Mouse (Mus musculus) forelimb bud, embryonic 11.5 days (tissue): ENCODE measurements at regions not wholly inside any gene's neighbourhood (a gene's known extent, or its start where the extent isn't known, plus 50 kb on each side); places are given as distances from the start of the nearest gene placed in this dataset.
A peak's percentile ranks its signal among the peaks of the same experiment; 100 is the strongest.
"Not testable (repeated sequence)": the region's sequence is repeated elsewhere in the genome, so short reads cannot be mapped to it uniquely, and the experiment has no call there.

ENCODE experiments used
- DNase-seq: peaks from one replicate; pipeline ENCODE4 v3.0.0-alpha.2; 2012; ENCODE audit warnings: low read depth, low spot score

DNA sequence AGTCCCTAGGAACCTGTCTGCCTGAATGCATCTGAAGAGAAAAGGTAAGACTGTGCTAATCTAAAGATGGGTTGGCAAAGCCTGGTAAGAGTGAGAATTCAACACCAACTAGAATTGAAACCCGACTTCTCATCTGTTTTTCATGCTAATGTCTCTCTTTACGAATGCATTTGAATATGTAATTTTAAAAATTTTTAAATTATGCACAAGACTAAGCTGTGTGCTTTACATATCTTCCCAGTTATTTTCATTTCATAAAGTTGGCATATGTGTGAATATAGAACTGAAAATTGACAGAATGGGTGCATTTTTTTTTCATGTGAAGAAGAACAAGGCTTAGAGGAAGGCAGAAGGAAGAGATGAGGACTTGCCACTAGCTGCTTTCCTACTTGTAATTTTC lies 267.2 kb upstream of the Ube2e3 start:
- DNase-seq = no peak

DNA sequence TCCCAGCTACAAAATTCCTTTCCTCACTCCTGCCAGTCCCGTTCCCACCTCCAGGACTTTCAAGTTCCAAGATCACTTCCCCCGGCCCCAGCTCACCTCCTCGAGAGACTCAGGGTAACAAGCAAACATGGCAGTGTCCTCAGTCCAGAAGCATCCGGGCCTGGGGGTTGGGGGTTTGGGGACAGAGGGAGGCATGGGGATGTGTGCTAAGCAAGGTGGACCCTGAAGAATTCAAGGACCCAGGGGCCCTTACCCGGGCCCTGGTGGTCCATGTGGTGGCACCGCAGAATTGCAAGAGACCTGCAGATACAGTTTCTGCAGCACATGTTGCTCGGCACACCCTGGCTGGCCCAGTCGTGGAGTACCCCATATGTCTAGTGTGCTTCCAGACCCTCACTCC lies 269.9 kb upstream of the Ube2e3 start:
- no peak for DNase-seq

DNA sequence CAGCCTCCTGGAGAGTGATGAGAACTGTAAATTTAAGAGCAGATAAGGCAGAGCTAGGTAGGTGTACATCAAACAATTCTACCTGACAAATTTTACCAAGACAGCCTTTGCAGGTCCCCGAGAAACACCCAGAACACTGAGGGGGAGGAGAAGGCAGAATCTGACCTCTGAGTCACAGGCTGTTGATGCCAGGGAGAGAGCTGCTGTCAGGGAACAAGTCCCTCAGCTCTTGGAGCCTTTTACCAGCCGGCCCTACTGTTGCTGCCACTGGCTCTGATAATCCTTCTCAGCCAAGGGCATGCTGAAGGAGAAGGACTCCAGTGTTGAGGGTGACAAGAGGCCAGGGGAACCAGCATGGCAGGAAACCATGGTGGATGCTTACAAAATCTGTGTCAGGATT lies 271.7 kb upstream of the Ube2e3 start:
- no peak for DNase-seq

DNA sequence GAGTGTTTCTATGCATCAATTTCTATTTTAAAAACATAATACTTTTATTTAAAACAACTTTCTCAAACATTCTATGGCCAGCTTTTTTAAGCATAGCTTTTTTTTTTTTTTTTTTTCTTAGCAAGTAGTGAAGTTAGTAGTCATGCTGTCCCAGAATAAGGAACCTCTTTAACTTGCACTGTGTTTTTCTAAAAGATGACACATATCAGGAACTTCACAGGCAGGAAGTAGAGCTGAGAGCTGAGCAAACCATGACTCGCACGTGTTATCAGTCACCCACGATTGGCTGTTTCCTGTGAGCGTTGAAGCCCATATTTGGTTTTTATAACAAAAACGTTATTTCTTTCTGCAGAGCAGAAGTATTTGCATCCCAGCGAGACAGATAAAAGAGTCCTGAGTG lies 287.9 kb upstream of the Ube2e3 start:
- no peak for DNase-seq

DNA sequence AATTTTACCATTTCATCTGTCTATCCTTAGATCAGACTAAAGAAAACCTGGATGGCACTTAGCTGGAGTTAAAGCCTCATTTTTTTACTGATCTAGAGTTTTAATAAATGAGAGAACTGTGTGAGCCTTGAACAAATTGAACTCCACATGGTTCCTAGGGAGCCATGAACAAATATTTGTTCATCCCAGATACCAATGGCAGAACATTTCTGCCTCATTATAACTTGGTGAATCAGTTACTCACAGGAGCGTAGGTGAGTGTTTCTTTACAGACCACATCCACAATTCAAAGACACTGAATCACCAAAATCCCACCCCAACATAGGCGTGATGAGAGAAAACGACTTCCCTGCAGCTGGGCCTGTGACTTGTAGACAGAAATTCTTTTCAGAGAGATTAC lies 295.4 kb upstream of the Ube2e3 start:
- no peak for DNase-seq

DNA sequence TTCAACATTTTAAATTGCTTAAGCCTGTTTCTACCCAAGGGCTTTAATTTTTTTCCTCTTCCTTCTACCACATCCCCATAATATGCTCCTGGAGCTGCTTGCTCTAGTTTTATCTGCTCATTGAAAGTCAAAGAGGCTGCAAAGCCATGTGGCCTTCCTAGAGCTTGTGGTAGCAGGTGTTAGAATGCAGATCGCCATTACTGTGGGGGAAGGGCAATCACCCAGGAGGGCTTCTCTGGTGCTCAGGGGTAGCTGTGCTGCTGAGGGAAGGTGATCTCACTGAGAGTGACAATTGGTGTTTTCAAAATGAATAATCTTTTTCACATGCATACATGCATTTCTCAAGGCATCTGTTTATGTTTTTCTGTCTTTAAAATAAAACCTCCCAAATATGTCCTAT lies 309.8 kb upstream of the Ube2e3 start:
- no peak for DNase-seq

- DNase-seq = no peak
These were observed 316.8 kb upstream of the Ube2e3 start for GRCm38 (mm10) chr2:78551085-78551484.

- no peak for DNase-seq
These were observed 319.0 kb upstream of the Ube2e3 start for GRCm38 (mm10) chr2:78548683-78549467.

- DNase-seq = no peak
These were observed 320.6 kb upstream of the Ube2e3 start for GRCm38 (mm10) chr2:78547286-78547685.

DNA sequence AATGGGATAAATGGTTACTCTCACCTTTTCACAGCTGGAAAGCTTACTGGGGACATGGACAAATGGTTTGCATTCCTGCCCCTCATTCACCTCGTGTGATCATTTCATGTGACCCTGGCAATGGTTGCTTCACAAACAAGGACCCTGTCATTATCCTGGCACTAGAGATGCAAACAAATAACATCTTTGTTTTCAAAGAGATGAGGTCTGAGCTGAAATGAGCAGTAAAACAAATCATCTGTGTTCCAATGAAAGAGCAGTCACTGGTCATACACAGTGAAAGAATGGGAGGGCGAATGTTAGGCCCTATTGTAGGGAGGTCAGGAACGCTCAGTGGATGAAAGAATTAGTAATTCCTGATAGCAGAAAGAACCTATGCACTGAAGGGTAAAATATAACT lies 327.5 kb upstream of the Ube2e3 start:
- DNase-seq = no peak

DNA sequence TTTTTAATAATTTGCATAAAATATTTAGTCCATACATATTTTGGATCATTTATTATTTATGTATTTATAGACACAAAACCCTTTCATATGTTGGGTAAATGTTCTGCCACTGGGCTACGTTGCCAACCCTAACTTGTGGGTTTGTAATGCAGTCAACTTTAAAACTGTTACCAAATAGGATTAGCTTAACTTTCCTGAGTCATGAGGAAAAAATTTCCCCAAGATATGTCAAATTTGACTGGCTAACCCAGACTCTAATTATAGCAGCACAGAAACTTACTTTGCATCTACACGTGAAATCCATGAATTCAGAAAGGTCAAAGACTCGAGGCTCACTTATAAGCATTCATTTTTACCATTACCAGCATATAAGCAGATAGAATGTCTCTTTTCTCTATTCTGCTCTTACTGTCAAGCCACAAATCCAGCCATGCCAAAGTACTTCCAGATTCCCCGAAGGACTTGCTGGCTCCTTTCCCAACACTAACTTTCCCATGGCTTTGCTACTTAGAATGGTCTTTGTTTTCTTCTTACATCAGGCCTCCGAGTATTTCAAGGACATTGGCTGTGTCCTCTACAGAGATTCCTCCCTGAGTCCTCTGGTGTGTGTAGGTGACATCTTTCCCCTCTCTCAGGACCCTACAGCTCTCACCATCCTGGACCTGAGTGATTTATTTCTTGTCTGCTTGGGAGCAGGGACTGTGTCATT lies 328.2 kb upstream of the Ube2e3 start:
- no peak for DNase-seq

DNA sequence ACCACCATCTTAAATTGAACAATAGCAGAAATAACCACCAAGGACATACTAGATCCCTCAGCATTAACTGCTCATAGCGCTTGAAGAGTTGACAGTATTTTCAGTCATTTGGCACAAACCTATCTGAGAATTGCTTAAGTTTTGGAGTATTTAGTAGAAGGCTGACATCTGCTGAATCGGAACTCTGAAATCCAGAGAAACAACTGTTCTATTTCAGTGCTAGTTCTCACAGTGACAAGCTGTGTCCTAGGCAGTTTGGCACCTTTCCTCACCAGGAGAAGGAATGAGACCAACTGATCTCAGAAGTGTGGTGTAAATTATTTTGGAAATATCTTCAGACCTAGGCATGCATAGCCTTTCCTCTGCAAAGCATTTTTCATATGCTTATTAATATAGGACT lies 330.4 kb upstream of the Ube2e3 start:
- DNase-seq = no peak

- DNase-seq = not testable (repeated sequence)
These were observed 334.0 kb upstream of the Ube2e3 start for GRCm38 (mm10) chr2:78533881-78534280.

DNA sequence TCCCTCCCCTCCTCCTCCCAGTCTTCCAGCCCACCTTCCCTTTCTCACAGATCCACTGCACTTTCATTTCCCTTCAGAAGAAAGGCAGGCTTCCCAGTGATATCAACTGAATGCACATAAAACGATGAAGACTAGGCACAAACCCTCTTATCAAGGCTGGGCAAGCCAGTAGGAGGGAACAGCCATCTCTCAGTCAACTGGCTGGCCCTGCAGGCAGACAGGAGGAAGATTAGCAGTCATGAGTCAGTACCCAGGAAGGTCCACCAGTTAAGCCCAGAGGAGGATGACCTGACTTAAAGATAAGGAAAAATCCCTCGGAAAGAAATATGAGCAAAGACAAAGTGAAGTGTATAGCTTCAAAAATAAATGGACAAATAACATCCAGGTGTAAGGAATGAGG lies 337.4 kb upstream of the Ube2e3 start:
- DNase-seq = no peak

DNA sequence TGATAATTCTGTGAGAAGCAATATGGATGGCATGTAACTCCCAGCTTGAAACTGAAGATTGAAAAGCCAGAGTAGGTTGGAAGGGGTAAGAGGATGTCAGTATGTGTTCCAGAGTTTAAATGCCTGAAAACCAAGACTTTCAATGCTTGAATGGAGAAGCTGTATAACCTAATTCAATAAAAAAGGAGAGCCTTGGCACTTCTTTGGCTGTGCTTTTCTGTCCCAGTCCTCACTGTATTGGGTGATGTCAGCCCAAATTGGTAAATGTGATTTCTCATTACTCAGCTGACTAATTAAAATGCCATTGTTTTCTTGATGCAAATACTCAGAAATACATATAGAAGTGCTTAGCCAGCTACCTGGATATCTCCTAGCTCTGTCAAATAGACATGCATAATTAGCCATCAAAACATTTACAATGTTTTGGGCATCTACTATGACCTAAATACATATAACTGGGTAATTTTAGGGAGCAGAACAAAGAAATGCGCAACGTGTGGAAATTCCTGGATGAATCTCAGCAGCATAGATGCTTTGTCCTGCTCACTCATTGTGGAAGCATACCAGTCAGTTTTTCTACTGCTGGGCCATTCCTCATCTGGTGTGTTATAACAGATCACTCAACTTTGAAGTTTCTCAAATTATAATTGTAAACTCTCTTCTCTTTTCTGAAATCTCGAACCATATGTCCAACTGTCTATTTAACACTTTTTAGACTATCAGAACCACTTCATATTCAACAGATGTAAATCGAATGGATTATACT lies 347.5 kb upstream of the Ube2e3 start:
- DNase-seq = no peak

- DNase-seq = no peak
These were observed 374.8 kb upstream of the Ube2e3 start for GRCm38 (mm10) chr2:78493115-78493514.

GRCm38 (mm10) chr2:78480036-78480435 lies 387.9 kb upstream of the Ube2e3 start:
- DNase-seq = peak; percentile 49

DNA sequence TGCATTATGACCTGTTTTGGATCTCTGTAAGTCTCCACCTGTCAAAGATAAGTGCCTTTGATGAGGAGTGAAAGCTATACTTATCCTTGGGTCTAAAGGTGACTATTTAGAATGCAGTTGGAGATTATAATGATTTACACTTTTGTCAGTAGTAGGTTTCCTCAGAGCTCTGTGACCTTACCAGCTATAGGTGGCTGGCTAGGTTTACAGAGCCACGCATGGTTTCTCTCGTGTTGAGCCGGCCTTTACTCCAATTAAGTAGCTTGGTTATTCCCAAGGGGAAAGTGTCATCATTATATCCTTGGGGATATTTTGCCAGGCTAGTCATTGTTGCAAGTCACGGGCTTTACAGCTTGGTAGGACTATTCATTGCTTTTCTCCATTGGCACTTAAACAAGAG lies 408.5 kb upstream of the Ube2e3 start:
- no peak for DNase-seq

DNA sequence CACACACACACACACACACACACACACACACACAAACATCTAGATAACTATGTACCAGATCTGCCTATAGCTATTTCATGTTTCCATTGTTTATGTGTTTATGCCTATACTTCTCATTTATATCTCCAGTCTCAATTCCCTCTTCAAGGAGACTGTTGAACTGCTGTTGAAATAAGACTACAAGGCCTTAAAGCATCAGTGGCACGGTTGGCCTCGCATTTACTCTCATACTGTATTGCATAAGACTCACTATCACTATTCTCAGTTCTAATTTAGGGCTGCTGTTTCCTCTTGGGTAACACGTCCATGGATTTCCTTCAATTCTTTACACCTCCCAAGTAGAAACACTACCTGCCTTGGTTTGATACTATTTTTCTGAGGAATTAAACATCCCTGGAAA lies 414.5 kb upstream of the Ube2e3 start:
- DNase-seq = no peak

DNA sequence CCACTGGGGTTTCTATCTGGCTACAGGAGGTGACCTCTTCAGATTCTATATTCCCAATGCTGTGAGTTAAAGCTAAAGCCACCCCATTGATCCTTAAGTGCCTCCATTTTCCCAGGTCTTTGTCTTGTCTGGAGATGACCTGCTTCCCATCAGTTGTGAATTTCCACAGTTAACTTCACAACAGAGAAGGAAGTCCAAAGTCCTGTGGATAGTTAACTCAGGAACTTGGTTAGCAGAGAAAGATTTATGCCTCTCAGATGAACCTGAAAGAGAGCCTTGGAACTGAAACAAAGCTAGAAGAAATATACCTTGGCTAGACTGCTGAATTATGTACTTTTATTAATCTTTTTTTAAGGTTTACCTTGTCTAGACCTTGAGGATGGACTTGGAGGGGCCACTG lies 431.1 kb upstream of the Ube2e3 start:
- no peak for DNase-seq

GRCm38 (mm10) chr2:78435071-78435470 lies 432.9 kb upstream of the Ube2e3 start:
- DNase-seq = no peak

- DNase-seq = no peak
These were observed 440.1 kb upstream of the Ube2e3 start for GRCm38 (mm10) chr2:78427659-78428336.
